Mouse (Mus musculus) testis, adult 2 months (tissue): Measurements from ENCODE around the gene Pitpnc1.

ENCODE experiments used
- CTCF ChIP-seq: fragments of 200-500 bp; IDR thresholded peaks from 2 replicates; pipeline ENCODE4 v1.5.1; 2012; ENCODE audit warnings: low read depth, mild to moderate bottlenecking, inconsistent platforms, low read length, moderate library complexity; ENCODE audit not compliant: control insufficient read depth, insufficient read depth, insufficient replicate concordance
- POLR2A ChIP-seq: fragments of 200-500 bp; IDR thresholded peaks from 2 replicates; pipeline ENCODE4 v1.6.1; 2012; ENCODE audit warnings: low read depth, mild to moderate bottlenecking, inconsistent platforms, low read length, moderate library complexity; ENCODE audit not compliant: control insufficient read depth

GRCm38 (mm10) chr11:107250882-107251281 is 219.6 kb downstream of the Pitpnc1 start:
- TF ChIP-seq CTCF, result no peak
- TF ChIP-seq POLR2A, result no peak
